Mouse (Mus musculus) spleen, adult 12 weeks (tissue): Measurements from ENCODE around the gene Adgrf5.
"Not testable (repeated sequence)": the region's sequence is repeated elsewhere in the genome, so short reads cannot be mapped to it uniquely, and the experiment has no call there.

Experiments used
- DNase-seq: peaks from one replicate; pipeline ENCODE4 v3.0.0; 2022; ENCODE audit warnings: low spot score

Gene Adgrf5

DNA sequence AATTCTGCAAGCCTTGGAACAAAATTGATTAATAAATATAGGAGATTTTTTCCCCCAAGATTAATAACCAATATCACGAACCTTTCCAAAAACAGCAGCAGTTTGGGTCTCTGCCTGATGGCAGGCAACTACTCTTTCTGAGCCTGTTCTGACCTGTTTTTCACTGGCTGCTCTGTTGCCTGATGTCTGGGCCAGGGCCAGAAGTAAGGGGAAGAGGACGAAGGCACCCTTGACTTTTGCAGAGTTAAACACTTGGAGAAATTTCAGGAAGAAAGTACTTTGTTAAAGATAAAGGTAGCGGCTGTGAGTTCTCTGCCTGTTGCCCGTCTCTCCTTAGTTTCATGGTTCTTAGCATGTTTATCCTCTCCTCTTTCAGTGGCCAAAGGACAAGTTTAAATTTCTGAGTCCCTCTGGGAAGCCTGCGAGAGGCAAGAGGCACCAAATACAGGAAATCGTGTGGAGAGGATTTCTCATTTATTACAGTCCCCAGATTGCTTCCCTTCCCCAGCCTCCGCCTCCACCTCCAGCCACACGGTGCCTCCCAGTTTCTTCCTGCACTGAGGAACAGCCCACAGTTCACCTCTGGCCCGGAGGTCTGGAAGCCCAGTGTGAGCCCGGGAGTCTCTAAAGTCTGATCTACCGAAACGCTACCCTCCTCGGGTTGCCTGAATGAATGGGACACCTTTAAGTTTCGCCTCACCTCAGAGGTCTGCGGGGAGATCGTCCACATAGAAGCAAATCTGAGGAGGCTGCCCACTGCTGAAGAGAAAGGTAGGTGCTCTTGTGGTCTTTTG, at the start of gene Adgrf5:
Gene Adgrf5, plus strand, starts transcription at position 626 of the 794 bp plus-strand sequence.
- DNase-seq, result no peak

DNA sequence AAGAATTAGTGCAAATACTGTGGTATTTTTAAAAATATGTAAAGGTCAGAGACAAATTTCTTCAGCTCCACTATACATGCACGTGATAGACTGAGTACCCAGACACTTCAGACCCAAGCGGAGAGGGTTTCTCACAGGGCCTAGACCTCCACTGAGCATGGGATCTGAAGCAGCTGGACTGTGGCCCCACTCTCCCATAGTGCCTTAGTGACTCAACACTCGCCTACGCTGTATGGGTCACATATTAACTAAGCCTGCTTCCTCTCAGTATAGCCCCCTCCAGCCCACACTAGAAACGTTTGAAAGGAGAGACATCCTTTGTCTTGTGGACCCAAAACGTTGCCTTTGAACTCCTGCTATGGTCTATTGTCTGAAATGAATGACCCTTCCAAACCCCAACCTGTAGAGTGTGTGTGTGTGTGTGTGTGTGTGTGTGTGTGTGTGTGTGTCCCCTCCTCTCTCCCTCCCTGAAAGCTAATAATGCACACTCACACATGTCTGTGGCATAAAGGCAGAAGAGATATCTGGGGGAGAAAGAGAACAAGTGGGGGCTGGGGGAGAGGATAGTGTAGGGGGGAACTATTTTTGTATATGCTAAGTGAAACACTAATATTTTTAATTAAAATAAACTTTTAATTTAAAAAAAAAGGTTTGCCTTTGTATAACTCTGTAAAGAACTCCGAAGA, 34.1 kb upstream of the Adgrf5 start:
- DNase-seq, result no peak

DNA sequence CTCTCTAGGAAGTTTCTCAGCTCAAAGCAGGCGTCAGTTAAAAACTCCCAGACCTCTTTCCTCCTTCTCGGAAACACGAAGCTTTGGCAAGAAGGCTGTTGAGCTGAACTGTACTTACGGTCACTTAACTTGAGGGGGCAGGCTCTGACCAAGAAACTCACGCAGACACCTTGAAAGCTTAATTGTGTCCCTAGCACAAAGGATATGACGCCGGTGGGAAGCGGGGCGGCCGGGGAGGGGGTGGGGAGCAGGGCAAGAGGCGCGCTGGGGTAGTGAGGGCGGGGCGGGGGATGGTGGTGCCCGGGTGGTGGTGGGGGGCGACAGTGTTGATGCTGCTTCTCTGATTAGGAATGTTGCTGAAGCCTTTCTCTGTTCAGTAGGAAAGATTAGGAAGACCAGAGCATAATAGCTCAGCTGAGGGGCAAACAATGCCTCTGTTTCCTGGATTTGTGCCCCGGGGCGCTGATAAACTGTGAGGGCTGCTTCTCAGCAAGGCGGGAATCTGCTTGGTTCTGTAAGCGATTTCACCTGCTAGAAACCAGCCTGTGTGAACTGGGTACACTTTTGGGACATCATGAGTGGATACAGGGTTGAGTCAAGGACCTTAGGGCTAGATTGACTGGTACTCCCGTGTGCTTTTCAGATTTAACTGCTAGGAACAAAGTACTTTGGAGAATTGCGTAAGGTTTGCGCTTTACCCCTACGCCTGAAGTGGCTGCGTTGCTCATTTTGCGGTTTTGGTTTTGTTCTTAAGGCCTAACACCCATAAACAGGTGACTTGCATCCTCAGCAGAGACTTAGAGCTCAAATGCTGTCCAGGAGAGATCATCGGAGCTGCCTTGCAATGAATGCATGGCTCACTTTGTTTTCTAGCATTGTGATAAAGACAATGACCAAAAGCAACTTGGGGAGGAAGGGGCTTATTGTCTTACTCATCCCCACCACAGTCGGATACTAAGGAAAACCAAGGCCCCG, 33.2 kb upstream of the Adgrf5 start:
- DNase-seq, result no peak

DNA sequence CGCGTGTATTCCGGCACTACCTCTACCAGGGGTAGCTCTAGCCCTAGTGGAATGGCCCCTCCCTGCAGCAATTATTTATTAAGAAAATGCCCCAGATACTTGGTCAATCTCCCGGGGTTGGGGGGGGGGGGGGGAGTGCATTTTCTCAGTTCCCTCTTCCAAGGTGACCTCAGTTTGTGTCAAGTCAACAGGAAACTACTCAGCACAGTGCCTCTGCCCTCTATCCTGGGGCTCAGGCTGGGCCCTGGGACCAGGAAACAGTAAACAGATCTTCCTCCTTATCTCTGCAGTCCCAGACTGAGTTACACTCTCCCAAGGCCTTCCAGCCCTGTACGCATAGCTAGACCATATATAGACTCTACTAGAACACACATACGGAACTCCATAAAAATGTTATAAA, 32.4 kb upstream of the Adgrf5 start:
- peak; percentile 18 for DNase-seq

DNA sequence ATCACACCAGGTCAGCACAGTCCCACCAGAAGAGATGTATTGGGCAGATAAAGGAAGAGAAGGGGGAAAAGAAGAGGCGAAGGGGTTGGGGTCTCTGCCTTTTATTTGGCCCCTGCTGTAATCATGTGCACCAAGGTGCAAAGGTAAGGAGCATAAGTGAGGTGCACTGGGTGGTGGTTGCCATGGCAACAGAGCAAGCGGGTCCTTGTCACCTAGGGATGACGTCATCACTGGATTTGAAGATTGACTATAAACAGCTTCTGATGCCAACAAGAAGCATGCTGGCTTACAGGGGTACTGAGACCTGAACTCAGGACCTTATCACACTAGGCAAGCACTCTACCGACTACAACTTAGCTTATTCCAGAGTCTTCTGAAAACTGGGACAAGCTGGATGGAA, 31.0 kb upstream of the Adgrf5 start:
- no peak for DNase-seq

DNA sequence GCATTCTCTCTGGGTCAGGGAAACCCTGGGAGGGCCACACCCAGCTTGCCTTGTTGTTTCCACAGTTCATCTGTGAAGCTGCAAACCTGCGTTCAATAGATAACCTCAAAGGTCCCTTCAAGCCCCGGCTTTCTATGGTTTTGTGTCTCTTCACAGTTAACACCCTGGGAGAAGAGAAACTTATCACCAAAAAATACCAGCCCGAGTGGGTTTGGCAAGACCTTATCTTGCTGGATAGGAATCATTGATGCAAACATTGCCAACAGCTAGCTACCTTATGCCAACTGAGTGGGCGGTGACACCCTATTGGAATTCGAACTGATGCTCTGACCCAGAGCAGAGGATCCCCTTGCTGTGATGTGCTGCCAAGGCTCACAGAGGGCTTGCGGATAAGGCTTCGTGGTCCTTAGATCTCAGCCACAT, 30.5 kb upstream of the Adgrf5 start:
- peak; percentile 21 for DNase-seq

DNA sequence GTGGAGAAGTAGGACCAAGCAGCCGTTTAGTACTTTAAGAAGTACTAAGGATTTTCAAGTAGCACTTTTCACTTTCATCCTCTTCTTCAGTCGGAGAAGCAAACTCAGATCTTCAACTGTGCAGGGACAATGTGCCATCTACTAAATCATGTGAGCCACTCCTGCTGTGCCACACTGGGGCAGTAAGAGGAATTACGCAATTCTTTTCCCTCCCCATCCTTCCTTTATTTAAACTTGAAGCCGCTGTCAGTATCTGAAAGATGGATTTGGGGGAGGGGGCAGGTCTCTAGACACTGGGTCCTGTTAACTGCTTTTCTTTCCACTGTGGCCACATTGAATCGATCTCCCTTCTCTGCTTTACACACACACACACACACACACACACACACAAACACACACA, 27.6 kb upstream of the Adgrf5 start:
- DNase-seq, result no peak

DNA sequence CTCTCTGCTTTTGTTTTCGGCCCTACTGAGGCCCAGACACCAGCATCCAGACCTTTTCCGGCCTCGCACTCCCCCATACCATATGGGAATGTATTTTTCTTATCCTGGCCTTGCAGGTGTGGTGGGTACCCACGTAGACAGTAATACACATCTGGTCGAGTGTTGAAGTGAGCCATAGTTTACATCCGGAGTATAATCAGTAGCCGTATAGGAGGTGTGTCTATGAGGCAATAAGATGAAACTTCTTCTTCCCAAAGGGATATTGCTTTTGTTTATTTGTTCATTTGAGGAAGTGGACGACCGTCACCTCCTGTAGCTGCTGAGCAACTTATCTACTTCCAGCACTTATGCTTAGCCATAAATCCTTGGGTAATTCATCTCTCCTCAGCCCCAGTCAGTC, 26.2 kb upstream of the Adgrf5 start:
- DNase-seq, result no peak

DNA sequence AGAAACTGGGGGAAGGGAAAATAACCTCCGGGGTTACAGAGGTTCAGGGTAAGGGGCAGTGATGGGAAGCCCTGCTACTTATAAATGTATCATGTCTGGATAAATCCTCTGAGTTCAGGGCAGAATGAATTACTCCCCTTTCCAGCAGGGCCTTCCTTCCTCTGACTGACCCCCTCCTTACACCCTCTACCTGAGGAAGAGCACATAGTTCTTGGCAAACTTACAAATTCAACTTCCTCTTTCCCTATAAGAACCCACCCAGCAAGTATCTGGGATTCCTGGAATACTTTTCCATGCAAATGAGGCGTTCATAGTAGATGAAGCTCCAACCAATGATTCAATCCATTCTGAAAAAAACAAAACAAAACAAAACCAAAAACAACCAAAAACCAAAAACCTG, 22.6 kb upstream of the Adgrf5 start:
- no peak for DNase-seq

DNA sequence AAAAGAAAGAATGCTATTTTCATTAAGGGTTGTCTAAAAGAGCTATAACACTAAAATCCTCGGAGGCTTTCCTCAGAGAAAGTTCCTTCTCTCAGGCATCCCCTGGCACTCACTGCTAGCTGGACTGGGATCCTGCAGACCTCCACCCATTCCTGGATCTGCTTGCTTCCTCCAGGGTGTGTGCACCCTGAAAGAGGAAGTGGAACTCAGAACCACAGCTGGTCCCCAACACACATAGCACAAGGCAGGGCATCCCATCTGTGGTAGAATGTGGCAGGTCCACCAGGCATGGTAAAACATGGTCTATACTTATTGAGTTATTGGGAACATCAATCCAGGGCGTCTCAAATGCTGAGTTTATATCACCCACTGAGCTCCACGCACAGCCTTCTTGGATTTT, 22.0 kb upstream of the Adgrf5 start:
- DNase-seq, result no peak

DNA sequence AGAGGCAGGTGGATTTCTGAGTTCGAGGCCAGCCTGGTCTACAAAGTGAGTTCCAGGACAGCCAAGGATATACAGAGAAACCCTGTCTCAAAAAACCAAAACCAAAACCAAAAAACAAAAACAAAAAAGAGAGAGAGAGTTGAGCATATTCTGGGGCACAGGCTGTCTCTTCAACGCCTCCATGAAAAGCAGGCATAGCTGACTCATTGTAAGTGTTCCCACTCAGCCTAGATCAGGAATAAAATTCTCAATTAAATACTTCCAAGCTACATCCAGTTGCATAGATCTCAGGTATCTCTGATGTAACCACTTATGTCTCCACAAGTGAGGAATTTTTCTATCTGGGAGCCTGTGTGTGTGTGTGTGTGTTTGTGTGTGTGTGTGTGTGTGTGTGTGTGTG, 13.8 kb upstream of the Adgrf5 start:
- not testable (repeated sequence) for DNase-seq

DNA sequence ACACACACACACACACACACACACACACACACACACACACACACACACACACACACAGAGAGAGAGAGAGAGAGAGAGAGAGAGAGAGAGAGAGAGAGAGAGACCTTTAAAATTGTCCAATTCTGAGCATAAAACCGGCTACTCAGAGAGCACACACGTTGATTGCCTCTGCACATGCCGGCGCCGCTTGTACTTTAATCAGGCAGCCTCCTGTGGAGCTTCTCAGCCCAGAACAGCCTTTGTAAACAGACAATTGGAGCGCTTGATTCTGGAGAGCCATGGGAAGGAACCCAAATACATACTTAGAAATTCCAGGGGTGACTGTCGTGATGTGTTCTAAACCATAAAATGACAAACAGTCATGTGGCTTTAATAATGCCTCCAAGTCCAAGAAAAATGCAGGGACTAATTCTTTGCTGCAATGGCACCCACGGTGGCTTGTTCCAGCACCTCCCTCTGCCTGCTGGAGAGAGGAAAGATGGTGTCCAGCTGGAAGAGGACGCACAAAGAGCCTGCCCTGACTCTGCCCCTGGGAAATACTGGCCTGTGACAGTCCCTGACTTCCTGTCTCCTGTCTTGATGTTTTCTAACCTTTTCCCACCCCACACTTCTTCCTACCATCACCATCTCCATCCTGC, 2.2 kb upstream of the Adgrf5 start:
- no peak for DNase-seq

DNA sequence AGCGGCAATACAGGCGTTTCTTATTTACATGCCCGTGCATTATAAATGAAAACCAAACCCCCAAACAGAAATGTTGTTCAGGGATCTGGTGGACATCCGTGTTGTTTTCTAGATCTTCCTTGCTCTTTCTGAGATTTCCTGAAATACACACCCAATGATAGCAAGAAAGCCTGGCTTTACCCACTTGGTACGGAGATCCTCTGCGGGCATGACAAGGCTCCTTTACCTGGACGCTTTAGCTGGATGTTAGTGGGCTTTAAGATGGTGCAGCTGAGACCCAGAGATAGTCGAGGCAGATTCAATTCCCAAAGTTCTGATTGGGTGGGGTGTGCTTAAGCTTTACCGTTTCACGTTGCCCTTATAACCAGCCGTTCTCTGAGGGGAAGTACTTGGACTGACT, 770 bp downstream of the Adgrf5 start:
- no peak for DNase-seq

DNA sequence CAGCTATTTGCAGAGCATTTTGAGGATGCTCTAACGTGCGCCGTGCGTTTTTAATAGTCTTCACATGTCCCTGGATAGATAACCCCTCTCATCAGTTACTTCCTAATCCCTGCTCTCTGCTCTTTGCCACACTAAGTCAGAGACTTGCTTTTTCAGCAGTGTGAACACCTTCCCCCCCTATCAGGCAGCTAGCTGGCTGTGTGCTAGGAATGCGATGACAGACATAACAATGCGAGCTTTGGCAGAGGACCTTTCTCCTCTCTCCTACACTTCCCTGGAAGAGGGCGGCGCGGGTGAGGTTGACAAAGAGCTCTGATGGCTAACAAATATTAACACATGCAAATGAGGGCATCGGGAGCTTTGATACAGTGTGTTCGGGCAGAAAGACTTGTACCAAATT, 2.1 kb downstream of the Adgrf5 start:
- DNase-seq, result no peak

DNA sequence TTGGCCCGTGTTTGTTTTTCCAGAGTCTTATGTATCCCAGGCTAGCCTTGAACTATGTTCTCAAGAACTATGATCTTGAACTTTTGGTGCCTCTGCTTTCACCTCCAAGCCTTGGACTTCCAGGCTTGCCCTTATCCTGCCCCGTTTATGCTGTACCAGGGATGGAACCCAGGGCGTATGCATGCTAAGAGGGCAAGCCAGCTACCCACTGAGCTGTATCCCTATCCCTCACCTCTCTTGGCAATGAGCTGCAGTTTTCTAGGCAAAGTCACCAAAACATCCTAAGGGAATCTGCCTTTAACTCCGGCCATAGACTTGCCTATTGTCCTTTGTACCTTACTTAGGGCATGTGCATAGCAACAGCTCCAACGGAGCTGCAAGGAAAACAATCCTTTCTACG, 2.6 kb downstream of the Adgrf5 start:
- no peak for DNase-seq

DNA sequence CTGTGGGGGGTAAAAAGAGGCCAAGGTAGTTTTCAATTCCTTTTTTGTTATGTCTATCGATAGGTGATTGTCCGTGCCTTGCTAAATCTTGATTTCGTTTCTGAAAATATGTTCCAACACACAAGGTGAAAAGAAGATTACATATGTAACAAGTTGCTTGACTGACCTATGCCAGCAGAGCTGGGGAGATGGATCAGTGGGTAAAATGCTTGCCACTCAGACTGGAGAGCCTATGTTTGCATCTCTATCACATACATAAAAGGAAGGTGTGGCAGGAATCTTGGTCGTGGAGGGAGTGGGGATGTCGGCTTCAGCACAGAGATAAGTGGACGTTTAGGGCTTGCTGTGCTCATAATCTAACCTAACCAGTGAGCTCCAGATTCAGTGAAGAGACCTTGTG, 3.7 kb downstream of the Adgrf5 start:
- no peak for DNase-seq

DNA sequence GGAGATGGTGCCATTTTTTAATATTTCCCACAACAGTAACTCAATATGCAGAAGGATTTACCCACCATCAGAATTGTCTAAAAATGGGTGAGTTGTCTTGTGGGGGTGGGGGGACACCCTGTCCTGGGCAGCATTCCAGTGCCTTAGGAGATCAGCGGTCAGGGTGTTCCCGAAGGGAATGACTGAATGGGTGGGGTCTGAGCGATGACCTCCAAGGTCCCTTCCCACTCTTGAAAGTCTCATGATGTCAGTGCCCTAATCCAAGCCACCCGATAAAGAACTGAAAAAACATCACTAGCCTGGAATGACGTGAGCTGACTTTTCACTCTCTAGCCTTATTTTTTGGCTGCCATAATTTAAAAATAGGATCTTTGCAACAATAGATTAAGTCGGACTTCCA, 5.0 kb downstream of the Adgrf5 start:
- no peak for DNase-seq

DNA sequence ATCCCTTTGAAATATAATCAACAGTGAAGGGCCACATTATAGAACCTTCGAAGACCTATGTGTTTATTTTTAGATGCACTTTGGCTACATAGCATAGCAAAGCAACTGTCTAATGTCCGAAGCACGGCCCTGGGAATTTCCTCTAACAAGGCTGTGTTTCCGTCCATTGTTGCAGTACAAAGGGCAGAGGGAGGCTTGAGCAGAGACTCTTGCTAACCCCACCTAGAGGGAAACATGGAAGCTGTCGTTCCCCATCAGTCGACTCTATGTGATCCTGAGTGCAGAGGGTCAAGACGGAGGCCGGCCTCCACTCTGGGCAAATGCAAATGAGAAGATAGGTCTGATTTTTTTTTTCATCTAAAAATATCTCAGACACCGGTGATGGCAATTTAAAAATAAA, 6.2 kb downstream of the Adgrf5 start:
- no peak for DNase-seq

DNA sequence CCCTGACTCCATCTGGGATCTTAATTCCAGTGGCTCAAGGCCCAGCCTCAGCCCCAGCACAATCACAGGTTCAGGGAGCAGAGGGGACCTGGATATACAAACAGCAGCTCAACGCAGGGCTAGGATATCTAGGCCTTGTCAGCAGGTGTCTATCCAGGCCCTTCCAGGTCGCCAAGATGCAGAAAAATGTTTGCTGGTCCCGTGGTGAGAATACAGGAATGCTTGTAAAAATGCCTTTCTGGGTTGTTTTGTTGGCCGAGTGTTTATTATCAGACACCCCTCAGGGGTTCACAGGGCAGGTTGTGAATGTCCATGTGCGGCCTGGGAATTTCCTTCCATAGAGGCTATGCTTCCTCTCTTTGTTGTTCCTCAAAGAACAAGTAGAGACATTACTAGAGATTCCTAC, 7.9 kb downstream of the Adgrf5 start:
- DNase-seq, result no peak

DNA sequence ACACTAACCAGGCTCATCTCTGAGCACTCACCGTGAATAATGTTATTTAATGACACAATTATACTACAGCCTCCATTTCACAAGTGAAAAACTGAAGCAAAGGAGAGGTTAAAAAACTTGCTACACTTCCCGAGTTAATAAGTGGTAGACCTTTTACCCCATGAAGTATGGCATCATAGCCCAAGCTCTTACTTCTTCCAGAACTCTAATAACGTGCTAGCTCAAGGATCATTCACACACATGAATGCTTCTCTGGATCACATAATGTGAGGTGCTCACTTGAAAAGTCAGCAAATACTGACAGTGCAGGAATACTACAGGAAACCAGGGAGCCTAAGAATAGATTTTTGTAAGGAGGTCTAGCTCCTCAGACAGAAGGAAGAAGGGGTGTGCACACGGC, 12.4 kb downstream of the Adgrf5 start:
- no peak for DNase-seq

DNA sequence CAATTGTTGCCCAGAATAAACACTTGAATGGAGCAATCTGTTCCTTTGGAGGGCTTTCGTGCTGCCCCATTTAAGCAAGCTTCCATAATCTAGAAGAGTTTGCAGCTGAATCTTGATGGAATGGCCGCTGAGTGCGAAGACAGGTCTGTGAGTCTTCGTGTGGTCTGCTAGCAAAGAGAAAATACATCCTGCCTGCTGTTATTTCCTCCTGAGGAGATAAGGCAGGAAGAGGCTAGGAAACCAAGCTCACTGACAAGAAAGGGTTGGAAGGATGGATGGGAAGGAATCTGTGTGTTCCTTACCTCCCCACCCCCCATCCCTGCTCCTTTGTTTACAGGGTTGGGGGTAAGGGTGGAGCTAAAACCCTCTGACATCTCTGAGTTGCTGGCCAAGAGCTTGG, 13.8 kb downstream of the Adgrf5 start:
- DNase-seq, result no peak

DNA sequence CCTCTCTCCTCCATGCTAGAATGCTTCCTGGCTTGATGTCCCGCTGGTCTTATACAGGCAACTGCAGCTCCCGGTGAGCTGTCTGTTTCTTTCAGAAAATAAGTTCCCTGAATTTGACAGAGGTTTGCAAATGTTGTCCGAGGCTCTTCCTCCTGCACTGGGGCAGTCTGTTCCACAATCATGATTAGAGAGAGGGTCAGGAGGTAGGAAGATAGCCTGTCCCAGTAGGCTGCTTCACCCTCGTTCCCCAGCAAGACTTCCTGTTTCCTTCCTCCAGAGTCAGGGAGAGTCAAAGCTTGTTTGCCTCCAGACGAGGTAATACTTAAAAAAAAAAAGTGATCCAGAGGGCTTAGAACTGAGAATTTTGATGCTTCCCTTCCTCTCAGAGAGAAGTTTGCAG, 16.3 kb downstream of the Adgrf5 start:
- DNase-seq, result no peak
